Mouse (Mus musculus) heart, embryonic 14.5 days (tissue): Measurements from ENCODE around the gene Hdac9. TPM values are rescaled to one million over a fixed set of nuclear protein-coding genes. Genes with fewer than 3 reads are reported as not detected.

ENCODE experiments used
- ATAC-seq: fragments of 200-750 bp; cut with Nextera tagmentation; 2 replicates; pipeline ENCODE4 v1.8.0; 2017; ENCODE audit warnings: low read depth, moderate TSS enrichment; ENCODE audit not compliant: insufficient number of reproducible peaks, insufficient read depth, low FRiP score
- H3K27ac ChIP-seq, 2 experiments: fragments of 200-500 bp in 1 of 2; fragments of 300-500 bp in 1 of 2; sonication (generic) in 1 of 2; replicated peaks in 1 of 2; 2 replicates each; pipeline ENCODE4 v1.5.1; 2012 to 2014; ENCODE audit warnings: low read depth in 2 of 2, low read length in 2 of 2, control low read depth in 1 of 2, mild to moderate bottlenecking in 1 of 2, mixed read lengths in 1 of 2; ENCODE audit not compliant: control insufficient read depth in 1 of 2, insufficient read depth in 1 of 2
- H3K27me3 ChIP-seq: fragments of 300-500 bp; sonication (generic); 2 replicates; pipeline ENCODE4 v1.6.1; 2014; ENCODE audit warnings: mild to moderate bottlenecking, low read length, control low read depth; ENCODE audit not compliant: control insufficient read depth, insufficient read depth
- H3K36me3 ChIP-seq: fragments of 300-500 bp; sonication (generic); 2 replicates; pipeline ENCODE4 v1.6.1; 2014; ENCODE audit warnings: mild to moderate bottlenecking, control low read depth, low read length, mixed read lengths; ENCODE audit not compliant: control insufficient read depth, insufficient read depth
- H3K4me1 ChIP-seq, 2 experiments: fragments of 200-500 bp in 1 of 2; fragments of 300-500 bp in 1 of 2; sonication (generic) in 1 of 2; 2 replicates each; pipeline ENCODE4 v1.6.1; 2012 to 2014; ENCODE audit warnings: low read length in 2 of 2, control low read depth in 1 of 2, mixed read lengths in 1 of 2; ENCODE audit not compliant: control insufficient read depth in 2 of 2, insufficient read depth in 2 of 2
- H3K4me2 ChIP-seq: fragments of 300-500 bp; sonication (generic); 2 replicates; pipeline ENCODE4 v1.6.1; 2014; ENCODE audit warnings: mild to moderate bottlenecking, low read length
- H3K4me3 ChIP-seq, 2 experiments: fragments of 200-500 bp in 1 of 2; fragments of 300-500 bp in 1 of 2; sonication (generic) in 1 of 2; 2 replicates each; pipeline ENCODE4 v1.5.1; 2012 to 2014; ENCODE audit warnings: low read length in 2 of 2, mild to moderate bottlenecking in 2 of 2, control low read depth in 1 of 2, low read depth in 1 of 2, moderate library complexity in 1 of 2; ENCODE audit not compliant: control insufficient read depth in 1 of 2, insufficient read depth in 1 of 2
- H3K9ac ChIP-seq: fragments of 300-500 bp; sonication (generic); 2 replicates; pipeline ENCODE4 v1.6.1; 2014; ENCODE audit warnings: mild to moderate bottlenecking, low read length
- H3K9me3 ChIP-seq: fragments of 300-500 bp; sonication (generic); 2 replicates; pipeline ENCODE4 v1.6.1; 2016; ENCODE audit warnings: low read length, control low read depth; ENCODE audit not compliant: control insufficient read depth
- WGBS: fragments of 180-500 bp; shearing (Covaris S2); extraction: QIAGEN DNeasy Blood & Tissue Kit; methylation state at CpG from one replicate; pipeline ENCODE4 v1.1.7; 2014; 5-methylcytosine and 5-hydroxymethylcytosine counted together
- polyA plus RNA-seq: library from polyadenylated mRNA; unstranded; fragments of >200 nt; fragmentation: Nextera tagmentation; extraction: Ambion mirVana; gene quantifications from 2 replicates; pipeline ENCODE4 v1.2.1, GENCODE M21; 2014

The Hdac9 gene
- polyA plus RNA-seq, 1 experiment from 2014 or later, result 33.9 TPM

GRCm38 (mm10) chr12:34425468-34425867, 491.4 kb downstream of the Hdac9 start:
- H3K27ac ChIP-seq, result no peak overlapping the region
- no peak overlapping the region for H3K4me3 ChIP-seq
- H3K4me2 ChIP-seq, result no peak overlapping the region
- H3K9me3 ChIP-seq, result no peaks in the 10 kb centered on the region
- H3K4me1 ChIP-seq, result no peaks in the 10 kb centered on the region
- WGBS, result 81% methylated on average over 2 of the region's 2 CpGs
- no peak for ATAC-seq
- H3K27me3 ChIP-seq, result no peaks in the 10 kb centered on the region
- no peak overlapping the region for H3K9ac ChIP-seq
- peaks cover 42% of the 10 kb centered on the region for H3K36me3 ChIP-seq

GRCm38 (mm10) chr12:34408139-34408538, 508.8 kb downstream of the Hdac9 start:
- no peaks in the 10 kb centered on the region for H3K9me3 ChIP-seq
- WGBS, result 83% methylated on average over 3 of the region's 3 CpGs
- H3K9ac ChIP-seq, result no peak overlapping the region
- no peaks in the 10 kb centered on the region for H3K27me3 ChIP-seq
- no peak overlapping the region for H3K27ac ChIP-seq
- peaks cover 48% of the 10 kb centered on the region for H3K36me3 ChIP-seq
- H3K4me3 ChIP-seq, result no peak overlapping the region
- ATAC-seq, result no peak
- no peaks in the 10 kb centered on the region for H3K4me1 ChIP-seq
- H3K4me2 ChIP-seq, result no peak overlapping the region

DNA sequence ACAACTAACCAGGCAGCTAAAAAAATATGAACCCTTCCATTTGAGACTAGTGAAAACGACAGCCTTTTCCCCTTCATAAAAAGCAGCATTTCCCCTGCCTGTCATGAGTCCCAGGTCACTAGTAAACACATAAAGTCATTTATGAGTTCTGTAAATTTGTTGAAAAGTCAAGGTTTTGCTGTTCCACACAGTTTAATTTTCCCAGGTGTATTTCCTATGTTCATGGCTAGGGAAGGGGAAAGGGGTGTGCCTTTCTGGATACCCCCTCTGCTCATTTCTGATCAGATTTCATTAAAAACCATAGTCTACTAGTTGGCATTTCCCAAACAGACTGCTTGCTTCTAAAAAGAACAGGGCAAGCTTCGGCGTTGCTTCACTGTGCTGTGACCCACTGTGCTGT, 509.8 kb downstream of the Hdac9 start:
- Histone ChIP-seq H3K27ac (no peak overlapping the region), H3K4me2 (no peak overlapping the region), H3K9ac (no peak overlapping the region), H3K36me3 (peaks cover 57% of the 10 kb centered on the region), H3K27me3 (no peaks in the 10 kb centered on the region), H3K4me1 (no peaks in the 10 kb centered on the region), H3K9me3 (no peaks in the 10 kb centered on the region), H3K4me3 (no peak overlapping the region)
- WGBS, result 79% methylated on average over 3 of the region's 3 CpGs
- no peak for ATAC-seq

- H3K9ac ChIP-seq, result no peak overlapping the region
- H3K27me3 ChIP-seq, result no peaks in the 10 kb centered on the region
- H3K9me3 ChIP-seq, result no peaks in the 10 kb centered on the region
- no peak overlapping the region for H3K27ac ChIP-seq
- ATAC-seq, result no peak
- no peak overlapping the region for H3K4me2 ChIP-seq
- 93% methylated on average over 7 of the region's 7 CpGs for WGBS
- no peak overlapping the region for H3K4me3 ChIP-seq
- no peaks in the 10 kb centered on the region for H3K4me1 ChIP-seq
- peaks cover 53% of the 10 kb centered on the region for H3K36me3 ChIP-seq
These were observed 514.8 kb downstream of the Hdac9 start for GRCm38 (mm10) chr12:34402065-34402464.

DNA sequence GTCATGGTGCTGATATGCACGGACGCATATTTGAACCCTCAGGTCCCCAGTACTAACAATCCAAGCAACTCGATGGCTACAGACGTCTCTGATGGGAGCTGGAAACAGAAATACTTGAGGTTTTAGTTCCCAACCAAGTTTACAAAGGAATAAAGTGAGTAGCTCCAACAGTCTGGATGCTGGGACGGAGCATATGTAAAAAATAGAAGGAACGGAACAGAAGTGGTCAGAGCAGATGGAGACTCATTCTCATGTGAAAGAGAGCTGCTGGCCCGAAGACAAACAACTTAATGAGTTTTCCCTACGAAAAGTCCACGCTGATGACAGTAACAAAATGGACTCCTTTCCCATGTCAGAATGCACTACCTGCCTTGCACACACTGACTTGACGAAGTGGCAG, 518.3 kb downstream of the Hdac9 start:
- H3K27me3 ChIP-seq, result no peaks in the 10 kb centered on the region
- H3K9me3 ChIP-seq, result no peaks in the 10 kb centered on the region
- no peak overlapping the region for H3K27ac ChIP-seq
- no peaks in the 10 kb centered on the region for H3K4me1 ChIP-seq
- H3K36me3 ChIP-seq, result peaks cover 61% of the 10 kb centered on the region
- H3K4me2 ChIP-seq, result no peak overlapping the region
- ATAC-seq, result no peak
- H3K9ac ChIP-seq, result no peak overlapping the region
- WGBS, result 89% methylated on average over 10 of the region's 10 CpGs
- H3K4me3 ChIP-seq, result no peak overlapping the region

GRCm38 (mm10) chr12:34394342-34394741, 522.6 kb downstream of the Hdac9 start:
- H3K27ac ChIP-seq, result no peak overlapping the region
- no peak overlapping the region for H3K4me3 ChIP-seq
- ATAC-seq, result no peak
- no peak overlapping the region for H3K4me2 ChIP-seq
- WGBS, result 65% methylated on average over 3 of the region's 3 CpGs
- H3K27me3 ChIP-seq, result no peaks in the 10 kb centered on the region
- H3K9ac ChIP-seq, result no peak overlapping the region
- H3K4me1 ChIP-seq, result no peaks in the 10 kb centered on the region
- H3K36me3 ChIP-seq, result peaks cover 57% of the 10 kb centered on the region
- H3K9me3 ChIP-seq, result no peaks in the 10 kb centered on the region

DNA sequence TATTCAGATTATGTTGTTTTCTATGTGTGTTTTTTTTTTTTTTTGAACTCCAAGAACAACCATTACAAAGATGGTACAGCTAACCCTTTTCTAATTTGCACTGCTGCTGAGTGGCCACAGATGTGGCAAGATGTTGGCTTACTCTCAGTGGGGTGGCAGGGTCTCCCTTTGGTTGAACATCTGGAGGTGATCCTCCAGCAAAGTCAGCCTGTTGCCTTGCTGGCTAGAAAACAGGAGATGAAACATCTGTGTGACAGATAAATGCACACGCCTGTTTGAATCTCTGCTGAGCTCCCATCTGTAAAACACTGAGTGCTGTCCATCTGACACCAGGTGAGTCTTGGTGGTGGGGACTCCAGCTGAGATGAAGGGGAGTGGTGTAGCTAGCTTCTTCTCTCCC, 537.2 kb downstream of the Hdac9 start:
- Histone ChIP-seq H3K4me2 (no peak overlapping the region), H3K9ac (no peak overlapping the region), H3K27ac (no peak overlapping the region), H3K4me3 (no peak overlapping the region), H3K36me3 (peaks cover 21% of the 10 kb centered on the region; the same call in 1 of the 2 replicates), H3K9me3 (no peaks in the 10 kb centered on the region), H3K4me1 (no peaks in the 10 kb centered on the region), H3K27me3 (no peaks in the 10 kb centered on the region)
- 69% methylated on average over 1 of the region's 1 CpGs for WGBS
- ATAC-seq, result no peak

DNA sequence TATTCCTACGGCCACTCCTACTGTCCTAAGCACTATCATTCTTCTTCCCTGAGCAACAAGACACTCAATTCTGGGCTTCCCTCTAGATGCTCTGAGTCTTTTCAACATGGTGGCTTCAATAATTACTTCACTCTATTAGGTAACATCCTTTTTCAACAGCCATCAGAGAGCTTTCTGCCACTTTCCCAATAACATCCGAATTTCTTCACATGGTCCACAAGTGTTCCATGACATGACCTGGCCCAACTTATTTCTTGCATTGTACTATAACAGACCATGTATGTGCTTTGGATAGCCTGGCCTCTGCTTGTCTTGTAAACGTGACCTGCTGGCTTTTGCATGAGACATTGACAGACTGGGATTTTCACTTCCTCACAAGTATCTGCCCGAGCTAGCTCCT, 538.3 kb downstream of the Hdac9 start:
- H3K9me3 ChIP-seq, result no peaks in the 10 kb centered on the region
- no peak for ATAC-seq
- no peak overlapping the region for H3K4me3 ChIP-seq
- H3K4me2 ChIP-seq, result no peak overlapping the region
- no peak overlapping the region for H3K27ac ChIP-seq
- H3K9ac ChIP-seq, result no peak overlapping the region
- no peaks in the 10 kb centered on the region for H3K4me1 ChIP-seq
- peaks cover 25% of the 10 kb centered on the region; the same call in 1 of the 2 replicates for H3K36me3 ChIP-seq
- no peaks in the 10 kb centered on the region for H3K27me3 ChIP-seq
- WGBS, result 91% methylated on average over 4 of the region's 4 CpGs
